Mouse (Mus musculus): Measurements from ENCODE around the gene Il6st.
A peak's percentile ranks its signal among the peaks of the same experiment; 100 is the strongest.
"Not testable (repeated sequence)": the region's sequence is repeated elsewhere in the genome, so short reads cannot be mapped to it uniquely, and the experiment has no call there.

Gene Il6st

GRCm38 (mm10) chr13:112463868-112464625 lies at the start of gene Il6st:
TSS of gene Il6st (plus strand) at chr13:112464070.
- DNase-seq (ENCODE audit: low read depth, low spot score) = peak; percentile 92

- peak; percentile 62 for DNase-seq (ENCODE audit: low read depth, low spot score)
These were observed 48.0 kb upstream of the Il6st start for GRCm38 (mm10) chr13:112415896-112416295.

GRCm38 (mm10) chr13:112416410-112417162 lies 47.3 kb upstream of the Il6st start:
- DNase-seq (ENCODE audit: low read depth, low spot score) = peak; percentile 97

GRCm38 (mm10) chr13:112417163-112417523 lies 46.7 kb upstream of the Il6st start:
- DNase-seq (ENCODE audit: low read depth, low spot score) = peak; percentile 77

- DNase-seq (ENCODE audit: low read depth, low spot score) = no peak
These were observed 45.9 kb upstream of the Il6st start for GRCm38 (mm10) chr13:112417861-112418423.

- no peak for DNase-seq (ENCODE audit: low read depth, low spot score)
These were observed 45.3 kb upstream of the Il6st start for GRCm38 (mm10) chr13:112418595-112418994.

GRCm38 (mm10) chr13:112424212-112424611 lies 39.7 kb upstream of the Il6st start:
- DNase-seq (ENCODE audit: low read depth, low spot score) = no peak

GRCm38 (mm10) chr13:112424635-112425034 lies 39.2 kb upstream of the Il6st start:
- no peak for DNase-seq (ENCODE audit: low read depth, low spot score)

GRCm38 (mm10) chr13:112425181-112425654 lies 38.7 kb upstream of the Il6st start:
- DNase-seq (ENCODE audit: low read depth, low spot score) = no peak

- DNase-seq (ENCODE audit: low read depth, low spot score) = no peak
These were observed 37.4 kb upstream of the Il6st start for GRCm38 (mm10) chr13:112426265-112427135.

GRCm38 (mm10) chr13:112427136-112427470 lies 36.8 kb upstream of the Il6st start:
- not testable (repeated sequence) for DNase-seq (ENCODE audit: low read depth, low spot score)

GRCm38 (mm10) chr13:112427521-112427920 lies 36.3 kb upstream of the Il6st start:
- peak; percentile 63 for DNase-seq (ENCODE audit: low read depth, low spot score)

- no peak for DNase-seq (ENCODE audit: low read depth, low spot score)
These were observed 30.6 kb upstream of the Il6st start for GRCm38 (mm10) chr13:112433271-112433670.

- no peak for DNase-seq (ENCODE audit: low read depth, low spot score)
These were observed 28.4 kb upstream of the Il6st start for GRCm38 (mm10) chr13:112435241-112436075.

GRCm38 (mm10) chr13:112436288-112436687 lies 27.6 kb upstream of the Il6st start:
- no peak for DNase-seq (ENCODE audit: low read depth, low spot score)

GRCm38 (mm10) chr13:112438001-112438868 lies 25.6 kb upstream of the Il6st start:
- peak; percentile 25 for DNase-seq (ENCODE audit: low read depth, low spot score)

GRCm38 (mm10) chr13:112439105-112439818 lies 24.6 kb upstream of the Il6st start:
- DNase-seq (ENCODE audit: low read depth, low spot score) = peak; percentile 93

- DNase-seq (ENCODE audit: low read depth, low spot score) = peak; percentile 98
These were observed 23.9 kb upstream of the Il6st start for GRCm38 (mm10) chr13:112439917-112440361.

GRCm38 (mm10) chr13:112440668-112441067 lies 23.2 kb upstream of the Il6st start:
- DNase-seq (ENCODE audit: low read depth, low spot score) = peak; percentile 98

Measured in R1 (cell line).